Mouse (Mus musculus): Measurements from ENCODE around the gene Gm42417.
A peak's percentile ranks its signal among the peaks of the same experiment; 100 is the strongest.

Gm42417 gene

GRCm38 (mm10) chr1:36564101-36564500 is 24.9 kb upstream of the Gm42417 start:
- no peak for DNase-seq (ENCODE audit: low read depth)

GRCm38 (mm10) chr1:36563632-36564031 is 24.4 kb upstream of the Gm42417 start:
- no peak for DNase-seq (ENCODE audit: low read depth)

- no peak for DNase-seq (ENCODE audit: low read depth)
Observed at GRCm38 (mm10) chr1:36563197-36563596, 24.0 kb upstream of the Gm42417 start.

GRCm38 (mm10) chr1:36562388-36562787 is 23.2 kb upstream of the Gm42417 start:
- DNase-seq (ENCODE audit: low read depth): no peak

GRCm38 (mm10) chr1:36560903-36561302 is 21.7 kb upstream of the Gm42417 start:
- no peak for DNase-seq (ENCODE audit: low read depth)

- no peak for DNase-seq (ENCODE audit: low read depth)
Observed at GRCm38 (mm10) chr1:36559888-36560287, 20.7 kb upstream of the Gm42417 start.

GRCm38 (mm10) chr1:36559256-36559655 is 20.0 kb upstream of the Gm42417 start:
- no peak for DNase-seq (ENCODE audit: low read depth)

GRCm38 (mm10) chr1:36558031-36558993 is 19.1 kb upstream of the Gm42417 start, which contains the start of gene Sema4c:
Sema4c (minus strand) TSS chr1:36558349.
- peak; percentile 66 for DNase-seq (ENCODE audit: low read depth)

- peak; percentile 90 for DNase-seq (ENCODE audit: low read depth)
Observed at GRCm38 (mm10) chr1:36557457-36558011, 18.3 kb upstream of the Gm42417 start.

GRCm38 (mm10) chr1:36556553-36557456 is 17.6 kb upstream of the Gm42417 start:
- DNase-seq (ENCODE audit: low read depth): peak; percentile 96

- DNase-seq (ENCODE audit: low read depth): peak; percentile 70
Observed at GRCm38 (mm10) chr1:36555798-36556395, 16.7 kb upstream of the Gm42417 start.

GRCm38 (mm10) chr1:36554633-36555399 is 15.6 kb upstream of the Gm42417 start:
- no peak for DNase-seq (ENCODE audit: low read depth)

- no peak for DNase-seq (ENCODE audit: low read depth)
Observed at GRCm38 (mm10) chr1:36552506-36552905, 13.3 kb upstream of the Gm42417 start.

GRCm38 (mm10) chr1:36551904-36552303 is 12.7 kb upstream of the Gm42417 start:
- DNase-seq (ENCODE audit: low read depth): no peak

GRCm38 (mm10) chr1:36550075-36550863 is 11.0 kb upstream of the Gm42417 start:
- DNase-seq (ENCODE audit: low read depth): no peak

- DNase-seq (ENCODE audit: low read depth): no peak
Observed at GRCm38 (mm10) chr1:36549491-36549890, 10.3 kb upstream of the Gm42417 start.

- DNase-seq (ENCODE audit: low read depth): no peak
Observed at GRCm38 (mm10) chr1:36548771-36549170, 9.5 kb upstream of the Gm42417 start.

GRCm38 (mm10) chr1:36547981-36548598 is 8.9 kb upstream of the Gm42417 start:
- peak; percentile 55 for DNase-seq (ENCODE audit: low read depth)

GRCm38 (mm10) chr1:36546888-36547471 is 7.8 kb upstream of the Gm42417 start, which contains the start of gene Ankrd39:
Ankrd39 (minus strand) TSS chr1:36547445.
- DNase-seq (ENCODE audit: low read depth): peak; percentile 99

Data from NIH3T3 (cell line).